Mouse (Mus musculus): Measurements from ENCODE around the gene Rab36. TPM values are rescaled to one million over a fixed set of nuclear protein-coding genes. Genes with fewer than 3 reads are reported as not detected.

Rab36 gene
- polyA plus RNA-seq, 1 experiment from 2014 or later, result 1.9 TPM

DNA sequence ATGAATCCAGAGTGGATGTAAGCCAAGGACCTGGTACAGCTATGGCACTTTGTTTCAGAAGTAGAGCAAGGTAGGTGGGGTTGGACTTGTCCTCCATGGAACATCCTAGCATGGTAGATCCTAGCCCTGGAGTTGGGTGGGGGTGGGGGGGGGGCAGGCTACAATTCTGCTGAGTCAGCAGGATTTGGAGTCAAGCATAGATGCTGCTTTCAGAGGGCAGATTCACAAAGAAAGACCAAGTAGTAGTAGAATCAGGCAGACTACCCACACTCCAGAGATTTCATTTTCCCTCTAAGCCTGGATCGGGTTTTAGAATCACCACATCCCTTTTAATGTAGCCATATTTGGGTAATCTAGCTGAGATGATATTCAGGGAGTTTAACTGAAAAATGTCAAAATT is 57.5 kb downstream of the Rab36 start:
- H3K9ac ChIP-seq (ENCODE audit: low read length), result no peak overlapping the region
- H3K27ac ChIP-seq (replicated peaks), result no peak overlapping the region
- no peaks in the 10 kb centered on the region for H3K9me3 ChIP-seq (ENCODE audit: control insufficient read depth, low read length)
- TF ChIP-seq EP300 (optimal IDR thresholded peaks at IDR 0.05) (no peak), CTCF (IDR thresholded peaks at IDR 0.05; ENCODE audit: low read depth) (no peak)
- H3K27me3 ChIP-seq (ENCODE audit: control insufficient read depth, insufficient read depth, low read length), result no peaks in the 10 kb centered on the region
- H3K4me2 ChIP-seq (replicated peaks; ENCODE audit: low read depth), result no peak overlapping the region
- WGBS, result 96% methylated on average over 1 of the region's 1 CpGs
- ATAC-seq (ENCODE audit: low FRiP score, low TSS enrichment) (no peak), DNase-seq (ENCODE audit: low spot score) (no peak)
- H3K4me1 ChIP-seq (replicated peaks; ENCODE audit: control insufficient read depth, insufficient read depth), result peaks cover 8% of the 10 kb centered on the region
- no peaks in the 10 kb centered on the region for H3K36me3 ChIP-seq (ENCODE audit: control insufficient read depth, insufficient read depth, low read length)
- H3K4me3 ChIP-seq (ENCODE audit: low read depth, low read length), result no peak overlapping the region

DNA sequence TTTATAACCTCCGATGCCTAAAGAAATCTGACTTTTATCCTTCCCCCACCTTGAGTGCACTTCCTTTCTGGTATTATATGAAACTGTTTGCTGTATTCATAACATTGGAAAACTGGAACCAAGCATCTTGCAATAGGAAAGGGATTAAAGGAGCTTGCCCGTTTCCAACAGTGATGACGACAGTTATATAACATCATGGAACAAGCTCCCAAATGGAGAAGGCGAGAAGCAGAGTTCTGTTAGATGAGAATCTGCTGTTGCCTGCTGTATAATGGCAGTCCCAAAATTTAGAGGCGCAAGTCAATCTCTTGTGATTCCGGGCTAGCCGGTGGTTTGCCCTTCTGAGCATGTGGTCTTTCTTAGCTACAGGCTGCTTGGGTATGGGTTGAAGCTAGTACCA is 58.4 kb downstream of the Rab36 start:
- no peak overlapping the region for H3K27ac ChIP-seq (replicated peaks)
- DNase-seq (ENCODE audit: low spot score) (no peak), ATAC-seq (ENCODE audit: low FRiP score, low TSS enrichment) (no peak)
- no peak overlapping the region for H3K4me2 ChIP-seq (replicated peaks; ENCODE audit: low read depth)
- no peaks in the 10 kb centered on the region for H3K9me3 ChIP-seq (ENCODE audit: control insufficient read depth, low read length)
- H3K9ac ChIP-seq (ENCODE audit: low read length), result no peak overlapping the region
- no peak overlapping the region for H3K4me3 ChIP-seq (ENCODE audit: low read depth, low read length)
- no peaks in the 10 kb centered on the region for H3K36me3 ChIP-seq (ENCODE audit: control insufficient read depth, insufficient read depth, low read length)
- TF ChIP-seq EP300 (optimal IDR thresholded peaks at IDR 0.05), result no peak
- no peak for TF ChIP-seq CTCF (IDR thresholded peaks at IDR 0.05; ENCODE audit: low read depth)
- H3K4me1 ChIP-seq (replicated peaks; ENCODE audit: control insufficient read depth, insufficient read depth), result peaks cover 8% of the 10 kb centered on the region
- WGBS, result 93% methylated on average over 7 of the region's 7 CpGs
- H3K27me3 ChIP-seq (ENCODE audit: control insufficient read depth, insufficient read depth, low read length), result no peaks in the 10 kb centered on the region

DNA sequence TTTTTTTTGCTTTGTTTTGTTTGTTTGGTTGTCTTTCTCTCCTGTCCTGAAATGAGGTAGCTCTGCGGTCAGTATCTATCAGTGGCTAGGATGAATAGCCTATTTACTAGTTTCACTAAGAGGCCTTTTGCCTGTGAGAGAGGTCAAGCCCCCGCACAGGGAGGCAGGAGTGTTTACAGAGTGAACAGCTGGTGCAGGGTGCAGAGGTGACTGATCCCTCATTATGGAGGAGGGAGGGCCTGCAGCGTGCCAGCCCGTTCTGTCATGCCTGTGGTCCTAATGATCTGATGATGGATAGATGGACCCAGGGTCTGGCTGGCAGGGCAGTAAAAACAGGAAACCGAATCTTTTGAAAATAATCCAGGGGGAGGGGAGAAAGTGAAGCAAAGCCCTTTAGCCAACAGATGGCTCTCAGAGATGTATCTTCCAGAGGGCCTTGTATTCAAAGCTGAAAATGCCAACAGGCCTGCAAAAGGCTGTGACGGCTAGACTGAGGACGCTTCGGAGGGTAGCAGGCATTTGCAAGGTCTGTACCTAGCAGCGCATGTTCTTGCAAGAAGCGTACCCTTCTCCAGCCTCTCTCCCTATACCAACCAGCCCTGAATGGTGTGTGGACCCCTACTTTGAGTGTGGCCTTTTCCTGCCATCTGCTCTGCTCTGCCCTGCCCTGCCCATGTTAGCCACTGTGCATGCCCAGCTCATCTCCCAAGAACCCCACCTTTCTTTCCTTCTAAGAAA is 61.8 kb downstream of the Rab36 start:
- H3K27me3 ChIP-seq (ENCODE audit: control insufficient read depth, insufficient read depth, low read length), result no peaks in the 10 kb centered on the region
- H3K4me1 ChIP-seq (replicated peaks; ENCODE audit: control insufficient read depth, insufficient read depth), result peaks cover 5% of the 10 kb centered on the region
- no peaks in the 10 kb centered on the region for H3K36me3 ChIP-seq (ENCODE audit: control insufficient read depth, insufficient read depth, low read length)
- H3K4me3 ChIP-seq (ENCODE audit: low read depth, low read length), result no peak overlapping the region
- WGBS, result 43% methylated on average over 10 of the region's 10 CpGs
- TF ChIP-seq EP300 (optimal IDR thresholded peaks at IDR 0.05) (no peak), CTCF (IDR thresholded peaks at IDR 0.05; ENCODE audit: low read depth) (no peak)
- H3K9ac ChIP-seq (ENCODE audit: low read length), result no peak overlapping the region
- H3K27ac ChIP-seq (replicated peaks), result no peak overlapping the region
- ATAC-seq (ENCODE audit: low FRiP score, low TSS enrichment), result no peak; the same call in 1 of the 2 replicates
- no peak for DNase-seq (ENCODE audit: low spot score)
- H3K4me2 ChIP-seq (replicated peaks; ENCODE audit: low read depth), result no peak overlapping the region
- no peaks in the 10 kb centered on the region for H3K9me3 ChIP-seq (ENCODE audit: control insufficient read depth, low read length)

DNA sequence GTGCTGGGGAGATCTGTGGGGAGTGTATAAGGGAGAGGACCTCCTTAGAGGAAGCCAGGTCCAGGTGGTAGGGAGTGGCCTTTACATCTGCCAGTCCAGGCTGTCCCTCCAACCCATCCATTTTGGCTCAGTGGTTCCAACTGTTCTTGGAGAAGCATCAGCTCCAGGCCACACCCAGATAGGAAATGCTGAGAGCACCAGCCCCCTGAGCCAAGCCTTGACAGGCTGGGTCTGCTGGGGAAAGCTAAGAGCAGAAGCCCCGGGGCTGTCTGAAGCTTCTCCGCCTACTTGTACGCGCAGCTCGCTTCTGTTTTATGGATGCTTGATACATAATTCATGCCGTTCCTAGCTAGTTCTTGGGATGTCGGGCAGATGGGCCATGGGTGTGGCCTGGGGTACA is 63.4 kb downstream of the Rab36 start:
- Histone ChIP-seq H3K36me3 (ENCODE audit: control insufficient read depth, insufficient read depth, low read length) (no peaks in the 10 kb centered on the region), H3K4me1 (replicated peaks; ENCODE audit: control insufficient read depth, insufficient read depth) (peaks cover 10% of the 10 kb centered on the region), H3K9me3 (ENCODE audit: control insufficient read depth, low read length) (no peaks in the 10 kb centered on the region), H3K9ac (ENCODE audit: low read length) (no peak overlapping the region), H3K4me2 (replicated peaks; ENCODE audit: low read depth) (no peak overlapping the region; the same call in 1 of the 2 replicates), H3K4me3 (ENCODE audit: low read depth, low read length) (no peak overlapping the region), H3K27me3 (ENCODE audit: control insufficient read depth, insufficient read depth, low read length) (no peaks in the 10 kb centered on the region), H3K27ac (replicated peaks) (no peak overlapping the region)
- 44% methylated on average over 7 of the region's 7 CpGs for WGBS
- DNase-seq (ENCODE audit: low spot score) (no peak), ATAC-seq (ENCODE audit: low FRiP score, low TSS enrichment) (peak; percentile 18; the same call in 1 of the 2 replicates)
- TF ChIP-seq CTCF (IDR thresholded peaks at IDR 0.05; ENCODE audit: low read depth), result no peak
- TF ChIP-seq EP300 (optimal IDR thresholded peaks at IDR 0.05), result no peak

DNA sequence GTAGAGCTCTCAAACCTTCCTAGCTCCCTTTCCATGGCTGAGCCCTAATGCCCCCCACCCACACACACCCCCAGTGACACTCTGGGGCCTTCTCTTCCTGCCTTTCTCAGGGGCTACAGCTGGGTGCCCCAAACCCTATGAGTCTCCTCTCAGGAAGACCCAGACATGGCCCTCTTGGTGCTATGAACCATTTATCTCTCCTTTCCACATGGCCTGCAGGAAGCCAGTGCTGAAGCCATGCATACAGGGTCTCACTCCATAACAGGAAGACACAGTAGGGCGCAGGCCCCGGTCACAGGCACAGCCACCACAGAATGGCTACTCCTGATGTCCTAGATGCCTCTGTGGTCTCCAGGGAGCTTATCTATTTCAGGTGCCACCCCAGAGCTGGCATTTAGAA is 66.6 kb downstream of the Rab36 start:
- 0 out of 2 replicates have a peak overlapping the region, but pooled peaks have one; percentile 67 for H3K27ac ChIP-seq (replicated peaks)
- no peak overlapping the region for H3K9ac ChIP-seq (ENCODE audit: low read length)
- ATAC-seq (ENCODE audit: low FRiP score, low TSS enrichment) (no peak; the same call in 1 of the 2 replicates), DNase-seq (ENCODE audit: low spot score) (no peak)
- H3K4me2 ChIP-seq (replicated peaks; ENCODE audit: low read depth), result no peak overlapping the region
- H3K9me3 ChIP-seq (ENCODE audit: control insufficient read depth, low read length), result no peaks in the 10 kb centered on the region
- H3K27me3 ChIP-seq (ENCODE audit: control insufficient read depth, insufficient read depth, low read length), result no peaks in the 10 kb centered on the region
- TF ChIP-seq CTCF (IDR thresholded peaks at IDR 0.05; ENCODE audit: low read depth), result no peak
- TF ChIP-seq EP300 (optimal IDR thresholded peaks at IDR 0.05), result no peak
- H3K4me3 ChIP-seq (ENCODE audit: low read depth, low read length), result no peak overlapping the region
- H3K4me1 ChIP-seq (replicated peaks; ENCODE audit: control insufficient read depth, insufficient read depth), result peaks cover 9% of the 10 kb centered on the region
- 82% methylated on average over 2 of the region's 2 CpGs for WGBS
- H3K36me3 ChIP-seq (ENCODE audit: control insufficient read depth, insufficient read depth, low read length), result no peaks in the 10 kb centered on the region

Other genes with a start within 250 kb of the Rab36 start
- gene Gnaz, start 69.9 kb upstream of the Rab36 start, polyA plus RNA-seq (2015; fragmentation: Nextera tagmentation; extraction: Ambion mirVana), result 3.4 and 3.9 TPM in 2 replicates
- not detected in 2 replicates for gene Rsph14, start 4.5 kb upstream of the Rab36 start, polyA plus RNA-seq (2015; fragmentation: Nextera tagmentation; extraction: Ambion mirVana)
- 4.5 and 4.7 TPM in 2 replicates for gene Bcr, start 23.5 kb downstream of the Rab36 start, polyA plus RNA-seq (2015; fragmentation: Nextera tagmentation; extraction: Ambion mirVana)
- gene Specc1l, start 175.0 kb downstream of the Rab36 start, polyA plus RNA-seq (2015; fragmentation: Nextera tagmentation; extraction: Ambion mirVana), result 9.2 and 9.4 TPM in 2 replicates

Data from stomach, postnatal 0 days (tissue).